Mouse (Mus musculus) gastrocnemius, adult 18-20 months (tissue): ENCODE data around the gene Nr2c1. TPM values are rescaled to one million over a fixed set of nuclear protein-coding genes. Genes with fewer than 3 reads are reported as not detected.

Source experiments
- DNase-seq: peaks from one replicate; pipeline ENCODE4 v3.0.0; 2021; ENCODE audit warnings: low spot score
- total RNA-seq, 2 experiments: library from RNA; stranded (reverse); gene quantifications; 2 replicates each; pipeline ENCODE4 v1.2.3; 2021

The Nr2c1 gene
- total RNA-seq, 2 experiments from 2014 or later = 5.6 to 6.3 TPM

DNA sequence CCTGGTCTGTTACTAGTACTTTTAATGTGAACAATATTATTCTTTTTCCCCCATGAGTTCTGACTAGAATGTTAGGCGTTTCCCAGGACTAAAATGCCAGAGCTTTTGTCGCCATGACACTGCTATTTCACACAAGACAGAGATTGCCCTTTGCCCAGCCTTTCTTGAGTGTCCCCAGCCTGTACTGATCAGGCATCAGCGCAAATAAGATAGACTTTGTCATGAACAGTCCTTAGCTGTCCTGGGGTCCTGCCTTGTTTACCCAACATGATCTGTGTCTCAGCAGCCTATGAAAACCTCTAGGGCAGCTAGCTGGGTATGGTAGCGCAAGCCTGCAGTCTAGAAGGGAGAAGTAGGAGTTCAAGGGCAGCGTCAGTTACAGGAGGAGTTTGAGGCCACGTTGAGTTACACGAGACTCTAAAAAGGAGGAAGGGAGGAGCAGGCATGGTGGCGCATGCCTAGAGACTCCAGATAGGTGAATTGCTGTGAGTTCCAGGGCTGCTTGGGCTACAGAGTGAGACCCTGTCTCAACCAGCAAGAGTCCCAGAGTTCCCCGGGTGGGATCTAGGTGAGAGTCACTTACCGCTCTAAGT is 8.8 kb upstream of the Nr2c1 start:
- no peak for DNase-seq

DNA sequence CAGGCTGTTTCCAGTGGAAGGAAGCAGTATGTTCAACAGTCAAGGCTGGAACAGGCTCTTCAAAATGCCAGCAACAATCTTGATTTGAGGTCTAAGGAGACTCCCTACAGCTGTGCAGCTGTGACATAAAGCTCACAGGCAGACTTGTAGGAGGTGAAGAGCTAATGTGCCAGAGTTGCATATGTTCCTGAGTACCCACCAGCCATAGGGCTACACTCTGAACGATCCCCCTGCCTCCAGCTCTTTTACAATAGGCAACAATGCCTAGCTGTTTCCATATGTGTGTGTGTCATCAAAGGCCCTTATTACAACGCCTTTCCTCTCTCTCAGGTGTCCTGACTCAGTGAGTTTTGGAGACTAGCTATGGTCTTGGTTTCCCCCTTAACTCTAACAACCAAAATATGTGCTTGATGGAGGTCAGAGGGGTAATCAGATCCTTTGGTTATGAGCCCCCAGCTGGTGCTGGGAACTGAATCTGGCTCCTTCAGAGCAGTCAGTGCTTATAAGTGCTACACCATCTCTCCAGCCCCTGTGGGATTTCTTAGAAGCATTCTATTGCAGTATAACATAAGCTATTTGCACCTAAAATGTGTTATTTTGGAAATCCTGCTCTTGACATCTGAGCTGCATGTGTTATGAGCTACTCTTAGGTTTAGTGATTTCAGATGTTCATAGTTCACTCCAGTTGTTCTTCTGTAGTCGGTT is 7.4 kb upstream of the Nr2c1 start:
- no peak for DNase-seq

DNA sequence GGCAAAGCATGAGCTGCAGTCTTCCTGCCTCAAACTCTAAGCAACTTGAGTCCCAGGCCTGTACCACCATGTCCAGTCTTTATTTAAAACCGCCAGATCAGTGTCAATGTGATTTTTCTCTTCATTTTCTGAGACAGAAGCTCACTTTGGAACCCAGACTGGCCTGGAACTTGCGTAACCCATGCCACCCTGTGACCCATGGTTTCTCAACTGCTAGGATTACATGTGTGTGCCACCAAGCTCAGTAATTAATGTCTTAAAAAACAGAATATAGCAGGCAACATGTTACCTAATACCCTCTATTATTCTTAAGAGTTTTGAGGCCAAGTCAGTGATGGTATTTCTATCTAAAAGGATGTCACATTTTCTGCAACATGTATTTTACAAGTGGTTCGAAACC is 5.4 kb upstream of the Nr2c1 start:
- DNase-seq = no peak

DNA sequence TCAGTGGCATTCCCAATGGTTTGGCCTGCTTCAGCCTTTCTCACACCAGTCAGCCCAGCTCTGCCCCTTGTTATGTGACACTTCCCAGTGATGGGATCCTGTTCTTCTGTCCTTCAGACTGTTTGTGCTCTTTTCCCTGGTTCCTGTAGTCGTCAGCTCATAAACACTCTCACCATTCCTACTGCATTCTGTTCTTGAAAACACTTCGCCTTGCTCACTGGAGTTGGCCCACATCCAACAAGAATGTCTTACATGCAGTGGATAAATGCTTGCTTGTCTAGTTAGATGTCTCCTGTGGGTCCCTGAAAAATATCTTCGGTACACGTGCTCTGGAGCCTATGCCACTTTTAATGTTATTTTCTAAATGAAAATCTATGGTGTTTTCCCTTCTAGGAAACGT is 3.2 kb upstream of the Nr2c1 start:
- DNase-seq = no peak

DNA sequence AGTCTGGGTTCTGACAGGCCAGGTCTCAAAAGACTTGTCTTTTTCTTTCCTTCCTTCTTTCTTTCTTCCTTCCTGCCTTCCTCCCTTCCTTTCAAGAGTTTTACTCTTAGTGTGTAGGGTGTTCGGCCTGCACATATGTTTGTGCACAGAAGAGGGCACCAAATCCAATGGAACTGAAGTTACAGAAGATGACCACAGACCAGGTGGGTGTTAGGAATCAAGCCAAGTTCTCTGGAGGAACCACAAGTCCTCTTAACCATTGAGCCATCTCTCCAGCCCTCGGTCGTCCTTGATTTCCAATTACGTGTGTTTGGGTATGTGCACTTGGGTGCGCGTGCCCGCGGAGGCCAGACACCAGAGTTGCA is 450 bp upstream of the Nr2c1 start:
- no peak for DNase-seq

DNA sequence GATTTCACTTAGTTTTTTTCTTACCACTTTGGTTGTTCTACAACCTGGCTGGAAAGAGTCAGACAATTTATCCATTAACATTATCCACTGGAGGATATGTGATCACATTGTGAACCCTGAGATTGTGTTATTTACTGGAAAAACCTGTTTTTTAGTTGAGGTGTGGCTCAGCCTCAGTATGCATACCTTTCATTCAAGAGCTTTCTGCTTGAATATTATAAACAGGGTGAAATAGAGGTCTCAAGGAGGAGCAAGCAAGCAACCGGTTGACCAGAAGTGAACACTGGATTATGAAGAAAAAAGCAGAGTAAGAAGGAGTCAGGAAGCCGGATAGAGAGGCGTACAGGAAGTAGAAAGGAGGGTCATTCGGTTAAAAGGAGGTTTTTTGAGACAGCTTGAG is 3.7 kb downstream of the Nr2c1 start:
- no peak for DNase-seq

DNA sequence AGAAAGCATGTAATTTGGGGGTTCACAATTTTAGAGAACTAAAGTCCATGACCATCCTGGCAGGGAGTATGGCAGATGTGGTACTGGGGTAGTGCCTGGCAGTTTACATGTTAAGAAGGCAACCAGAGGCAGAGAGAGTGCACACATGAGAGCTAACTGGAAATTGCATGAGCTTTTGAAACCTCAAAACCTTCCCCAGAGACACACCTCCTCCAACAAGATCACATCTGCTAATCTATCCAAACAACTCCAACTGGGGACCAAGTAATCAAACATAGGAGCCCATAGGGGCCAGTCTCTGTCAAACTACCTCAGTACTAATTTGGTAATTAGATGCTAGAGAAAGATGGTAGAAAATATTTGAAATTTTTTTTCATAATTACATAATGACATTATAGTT is 6.0 kb downstream of the Nr2c1 start:
- no peak for DNase-seq

DNA sequence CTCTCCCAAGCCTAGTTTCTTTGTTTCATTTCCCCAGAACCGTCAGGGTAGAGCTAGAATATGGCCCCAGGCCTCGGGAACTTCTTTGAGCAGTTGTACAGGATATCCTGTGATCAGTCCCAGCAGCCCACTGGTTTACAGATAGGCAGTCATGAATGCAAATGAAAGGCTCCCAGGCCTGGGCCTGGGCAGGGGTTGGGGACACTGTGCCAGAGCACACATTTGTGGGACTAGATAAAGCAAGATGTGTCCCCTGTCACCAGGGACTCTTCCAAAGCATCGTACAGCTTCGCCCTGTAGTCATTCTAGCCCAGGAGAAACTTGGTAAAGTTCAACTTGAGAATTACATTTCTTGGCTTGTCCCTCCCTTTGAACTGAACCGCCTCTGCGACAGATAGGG is 11.1 kb downstream of the Nr2c1 start:
- DNase-seq = no peak

DNA sequence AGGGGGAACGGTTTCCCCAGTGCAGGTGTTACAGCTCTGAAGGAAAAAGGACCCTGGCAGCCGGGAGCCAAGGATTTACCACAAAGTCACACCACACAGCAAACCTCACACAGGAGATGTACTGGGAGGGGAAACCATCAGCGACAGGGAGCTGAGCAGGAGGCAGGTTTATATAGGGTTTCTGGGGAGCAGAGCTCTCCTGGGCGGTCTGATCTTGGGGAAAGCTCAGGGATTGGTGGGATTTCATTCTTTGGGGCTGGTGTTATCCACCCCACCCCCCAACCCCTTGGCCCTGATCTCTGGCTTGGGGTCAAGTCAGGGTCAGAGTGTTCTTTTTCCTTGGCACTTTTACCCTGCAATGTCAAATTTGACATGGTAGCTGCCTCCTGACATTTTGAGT is 11.6 kb downstream of the Nr2c1 start:
- no peak for DNase-seq

DNA sequence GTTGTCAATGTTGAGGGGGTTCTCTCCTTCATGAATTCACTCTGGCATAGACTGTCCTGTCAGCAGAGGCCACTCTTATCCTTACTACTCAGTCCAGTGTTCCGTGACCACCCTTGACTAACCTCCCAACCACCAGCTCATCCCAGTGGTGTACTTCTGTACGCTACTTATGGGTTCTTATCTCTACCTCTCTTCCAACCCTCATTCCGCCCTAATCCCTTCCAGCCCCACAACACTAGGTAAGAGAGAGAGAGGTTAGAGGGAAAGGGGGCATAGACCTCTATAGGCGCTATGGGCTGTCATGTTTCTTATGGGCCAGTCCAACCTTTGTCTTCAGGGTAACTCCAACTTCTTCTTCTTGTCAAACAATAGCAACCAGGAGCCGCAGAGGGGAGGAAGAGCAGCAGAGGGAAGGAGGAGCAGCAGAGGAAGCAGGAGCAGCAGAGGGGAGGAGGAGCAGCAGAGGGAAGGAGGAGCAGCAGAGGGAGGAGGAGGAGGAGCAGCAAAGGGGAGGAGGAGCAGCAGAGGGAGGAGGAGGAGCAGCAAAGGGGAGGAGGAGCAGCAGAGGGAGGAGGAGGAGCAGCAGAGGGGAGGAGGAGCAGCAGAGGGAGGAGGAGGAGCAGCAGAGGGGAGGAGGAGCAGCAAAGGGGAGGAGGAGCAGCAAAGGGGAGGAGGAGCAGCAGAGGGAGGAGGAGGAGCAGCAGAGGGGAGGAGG is 13.4 kb downstream of the Nr2c1 start:
- no peak for DNase-seq

DNA sequence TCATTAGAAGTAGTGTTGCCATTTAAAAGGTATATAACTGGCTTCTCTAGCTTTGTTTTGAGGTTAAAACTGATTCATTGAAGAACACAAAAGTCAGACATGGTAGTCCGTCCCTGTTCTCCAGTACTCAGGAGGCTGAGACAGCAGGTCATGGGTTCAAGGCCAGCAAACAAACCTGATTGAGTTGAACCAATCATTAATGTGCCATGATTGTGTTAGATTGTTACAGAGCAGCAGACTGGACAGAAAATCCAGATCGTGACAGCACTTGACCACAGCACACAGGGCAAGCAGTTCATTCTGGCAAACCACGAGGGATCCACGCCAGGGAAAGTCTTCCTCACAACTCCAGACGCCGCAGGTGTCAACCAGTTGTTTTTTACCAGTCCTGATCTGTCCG is 14.2 kb downstream of the Nr2c1 start:
- DNase-seq = no peak

DNA sequence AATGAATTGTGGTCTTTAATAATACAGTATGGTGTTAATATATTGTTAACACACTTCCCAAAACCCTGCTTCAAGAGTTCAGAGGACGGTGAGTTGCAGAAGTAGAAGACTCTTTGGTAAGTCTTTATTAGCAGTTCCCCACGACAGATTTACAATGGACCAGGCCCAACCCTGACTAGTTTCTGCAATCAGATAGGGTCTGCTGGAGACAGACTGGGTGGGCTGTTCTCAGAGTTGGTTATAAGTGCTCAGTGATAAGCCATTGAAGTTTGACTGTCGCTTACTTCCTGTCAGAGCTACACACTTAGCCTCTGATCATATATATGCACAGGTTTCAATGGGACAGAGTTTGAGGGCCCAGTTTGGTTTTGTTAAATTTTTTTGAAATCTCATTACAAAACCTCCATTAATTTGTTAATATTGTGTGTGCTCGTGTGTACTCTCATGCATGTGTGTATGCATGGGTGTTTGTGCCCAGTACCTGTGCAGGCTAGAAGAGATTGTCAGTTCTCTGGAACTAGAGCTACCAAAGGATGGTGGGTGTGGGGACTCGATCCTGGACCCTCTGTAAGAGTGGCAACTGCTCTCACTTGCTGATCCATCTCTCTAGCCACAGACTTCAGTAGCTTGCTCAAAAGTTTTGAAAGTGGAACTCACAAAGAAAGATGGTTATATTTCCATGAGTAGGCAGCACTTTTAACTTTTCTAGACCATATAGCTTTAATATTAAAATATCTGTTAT is 16.5 kb downstream of the Nr2c1 start:
- no peak for DNase-seq

DNA sequence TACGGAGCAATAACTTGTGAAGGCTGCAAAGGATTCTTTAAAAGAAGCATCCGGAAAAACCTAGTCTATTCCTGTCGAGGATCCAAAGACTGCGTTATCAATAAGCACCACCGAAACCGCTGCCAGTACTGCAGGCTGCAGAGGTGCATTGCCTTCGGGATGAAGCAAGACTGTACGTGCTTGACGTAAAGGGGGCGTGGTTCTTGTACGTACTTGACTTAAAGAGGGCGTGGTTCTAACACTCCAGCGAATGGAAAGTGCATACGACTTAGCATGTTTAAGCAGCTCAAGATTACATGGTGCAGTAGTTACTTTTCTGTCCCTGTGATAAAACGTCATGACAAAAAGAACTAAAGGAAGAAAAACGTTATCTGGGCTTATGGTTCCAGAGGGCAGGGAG is 17.6 kb downstream of the Nr2c1 start:
- no peak for DNase-seq

DNA sequence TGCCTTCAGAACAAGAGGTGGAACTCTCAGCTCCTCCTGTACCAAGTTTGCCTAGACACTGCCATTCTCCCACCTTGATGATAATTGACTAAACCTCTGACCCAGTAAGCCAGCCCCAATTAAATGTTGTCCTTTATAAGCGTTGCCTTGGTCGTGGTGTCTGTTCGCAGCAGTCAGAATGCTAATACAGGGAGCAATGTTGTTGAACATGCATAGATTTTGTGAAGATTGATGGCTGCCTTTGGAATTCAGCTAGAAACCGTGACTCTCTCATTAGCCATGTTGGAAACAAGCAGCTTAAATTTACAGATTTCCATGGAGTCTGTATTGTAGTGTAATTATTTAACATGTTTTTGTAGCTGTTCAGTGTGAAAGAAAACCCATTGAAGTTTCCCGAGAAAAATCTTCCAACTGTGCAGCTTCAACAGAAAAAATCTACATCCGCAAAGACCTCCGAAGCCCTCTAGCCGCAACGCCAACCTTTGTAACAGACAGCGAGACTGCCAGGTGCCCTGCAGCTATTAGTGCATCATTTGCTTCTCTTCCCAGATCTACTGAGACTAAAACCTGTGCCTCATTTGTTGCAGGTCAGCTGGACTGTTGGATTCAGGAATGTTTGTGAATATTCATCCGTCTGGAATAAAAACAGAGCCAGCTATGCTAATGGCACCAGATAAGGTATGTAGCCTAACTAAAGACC is 19.4 kb downstream of the Nr2c1 start:
- DNase-seq = no peak

DNA sequence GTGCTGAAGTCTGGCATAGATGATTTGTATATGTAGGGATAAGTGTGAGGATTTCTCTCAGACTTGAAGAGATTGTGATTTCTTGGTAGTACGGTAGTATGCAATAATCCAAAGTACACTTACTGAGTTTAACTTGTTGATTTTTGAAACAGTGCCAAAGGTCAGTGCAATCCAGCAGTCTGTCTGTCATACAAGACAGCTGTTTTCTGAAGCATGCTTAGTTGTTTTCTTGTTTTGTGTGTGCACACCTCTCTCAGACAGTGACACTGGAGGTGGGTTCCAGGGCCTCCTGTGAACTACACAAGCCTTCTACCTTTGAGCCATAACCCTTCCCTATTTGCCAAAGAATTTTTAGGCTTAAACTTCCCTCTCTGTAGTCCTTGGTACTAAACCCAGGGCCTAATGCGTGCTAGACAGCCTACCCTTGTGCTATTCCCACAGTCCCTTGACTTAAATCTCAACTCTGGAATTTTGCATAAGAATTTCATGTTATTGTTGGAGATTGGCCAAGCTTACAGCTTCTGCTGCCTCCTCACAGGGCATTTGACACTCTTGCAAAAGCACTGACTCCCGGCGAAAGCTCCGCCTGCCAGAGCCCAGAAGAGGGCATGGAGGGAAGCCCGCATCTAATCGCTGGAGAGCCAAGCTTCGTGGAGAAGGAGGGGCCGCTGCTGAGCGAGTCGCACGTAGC is 23.8 kb downstream of the Nr2c1 start:
- DNase-seq = no peak

DNA sequence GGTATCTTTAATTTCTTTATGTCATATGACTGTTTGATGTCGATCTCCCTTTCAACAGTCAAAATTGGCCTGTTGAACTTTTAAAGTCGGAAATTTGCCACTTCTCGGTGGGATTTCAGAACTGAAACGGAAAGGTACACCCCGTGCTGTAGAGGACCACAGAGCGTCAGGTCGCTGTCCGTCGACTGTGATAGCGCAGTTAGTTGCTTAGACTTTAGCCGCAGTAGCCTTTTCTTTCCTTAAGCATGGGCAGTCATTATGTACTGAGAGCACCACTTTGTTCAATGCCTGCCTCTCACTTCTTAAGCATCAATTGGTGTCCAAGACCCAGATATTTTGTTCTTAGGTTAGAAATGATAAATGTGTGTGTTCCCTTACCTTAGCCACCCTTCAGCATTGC is 24.3 kb downstream of the Nr2c1 start:
- DNase-seq = no peak

DNA sequence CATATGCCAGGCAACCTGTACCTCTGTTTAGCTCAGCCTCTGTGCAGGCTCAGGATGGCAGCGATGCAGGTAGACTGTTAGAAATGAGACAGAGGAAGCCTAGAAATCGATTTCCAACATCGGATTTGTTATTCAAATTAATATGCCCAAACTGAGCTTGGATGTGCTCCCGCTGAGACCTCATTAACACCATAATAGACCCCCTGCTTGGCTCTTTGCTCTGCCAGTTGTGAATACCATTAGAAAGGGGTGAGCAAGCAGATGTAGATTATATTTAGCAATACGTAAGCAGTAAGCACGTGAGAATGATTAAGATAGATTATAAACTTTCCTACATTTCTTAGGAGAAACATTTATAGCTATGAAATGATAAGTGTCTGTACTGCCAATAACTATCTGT is 24.9 kb downstream of the Nr2c1 start:
- no peak for DNase-seq

DNA sequence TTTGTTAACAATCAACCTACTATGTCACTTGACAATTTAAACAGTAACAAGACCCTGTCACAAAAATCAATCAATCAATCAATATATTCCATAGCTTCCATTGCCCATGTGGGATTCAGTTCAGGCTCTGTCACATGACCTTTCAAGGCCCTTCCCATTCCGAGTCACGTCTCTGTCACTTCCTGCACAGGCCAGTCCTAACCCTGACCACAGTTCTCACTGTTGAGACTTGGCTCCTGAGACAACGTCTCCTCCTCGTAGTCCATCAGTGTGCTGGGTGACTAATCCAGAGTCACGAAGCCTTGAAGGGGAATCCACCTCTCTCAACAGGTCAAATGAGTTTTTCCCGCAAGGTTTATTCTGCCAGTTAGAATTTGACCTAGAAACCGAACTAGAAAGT is 26.8 kb downstream of the Nr2c1 start:
- no peak for DNase-seq

DNA sequence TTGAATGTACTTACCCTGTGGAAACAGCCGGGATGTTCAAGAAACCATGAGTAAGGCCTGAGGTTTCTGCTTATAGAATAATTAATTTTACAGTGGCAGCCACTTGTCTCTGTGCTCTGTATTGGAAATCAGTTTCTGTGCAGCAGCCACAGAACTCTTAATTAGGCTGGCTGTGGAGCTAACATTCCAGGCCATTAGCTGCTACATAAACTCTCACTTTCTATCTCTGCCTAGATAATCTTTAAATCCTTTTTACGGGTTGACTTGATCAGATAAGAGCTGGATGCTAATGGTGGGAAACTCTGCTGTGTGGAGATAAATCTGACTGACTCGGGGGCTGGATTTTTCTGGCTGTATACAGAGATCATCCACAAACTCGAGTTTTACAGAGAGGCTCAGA is 35.4 kb downstream of the Nr2c1 start:
- no peak for DNase-seq

DNA sequence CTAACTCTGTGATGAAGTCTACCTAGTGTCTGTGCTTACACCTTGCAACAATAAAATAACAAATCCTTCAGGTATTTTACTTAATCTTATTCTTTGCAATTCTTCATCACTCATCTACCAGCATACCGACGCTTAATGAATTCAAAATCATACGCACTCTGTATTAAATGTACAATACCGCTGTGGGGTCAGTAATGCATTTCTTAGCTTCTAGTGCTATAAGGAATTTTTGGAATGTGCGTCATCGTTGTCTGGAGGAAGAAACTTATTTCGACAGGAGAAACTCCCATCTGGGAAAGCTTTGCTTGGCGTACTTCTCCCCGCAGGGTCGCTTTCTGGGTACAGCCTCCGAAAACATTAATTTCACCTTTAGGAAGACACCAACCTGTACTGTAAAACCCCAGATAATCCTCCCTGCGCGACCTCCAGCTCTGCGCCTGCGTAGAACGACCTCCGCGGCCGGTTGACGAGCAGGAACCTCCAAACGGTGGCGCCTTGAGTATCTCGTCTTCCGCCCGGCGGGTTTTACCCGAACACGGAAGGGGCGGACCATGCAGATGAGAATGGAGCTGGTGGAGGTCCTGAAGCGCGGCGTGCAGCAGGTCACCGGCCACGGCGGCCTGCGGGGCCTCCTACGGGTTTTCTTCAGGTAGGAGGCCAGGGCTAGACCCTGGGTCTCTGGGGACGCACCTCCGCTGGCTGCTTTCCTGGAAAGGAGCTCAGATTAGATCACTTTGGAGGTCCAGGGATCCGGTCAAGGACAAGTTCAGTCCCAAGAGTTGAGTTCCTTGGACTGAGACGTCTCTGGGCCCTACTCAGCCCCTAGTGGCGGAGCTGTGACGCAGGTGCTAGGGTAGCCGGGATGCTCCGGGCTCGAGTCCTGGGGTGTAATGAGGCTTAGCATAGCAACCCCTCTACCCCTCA is 50.9 kb downstream of the Nr2c1 start, which contains the start of gene Ndufa12:
Ndufa12 (plus strand) TSS at position 239 of the 924 bp plus-strand sequence.
- DNase-seq = peak; percentile 96
